19 mouse cellular contexts compared by ENCODE assay signal in the genomic region with DNA sequence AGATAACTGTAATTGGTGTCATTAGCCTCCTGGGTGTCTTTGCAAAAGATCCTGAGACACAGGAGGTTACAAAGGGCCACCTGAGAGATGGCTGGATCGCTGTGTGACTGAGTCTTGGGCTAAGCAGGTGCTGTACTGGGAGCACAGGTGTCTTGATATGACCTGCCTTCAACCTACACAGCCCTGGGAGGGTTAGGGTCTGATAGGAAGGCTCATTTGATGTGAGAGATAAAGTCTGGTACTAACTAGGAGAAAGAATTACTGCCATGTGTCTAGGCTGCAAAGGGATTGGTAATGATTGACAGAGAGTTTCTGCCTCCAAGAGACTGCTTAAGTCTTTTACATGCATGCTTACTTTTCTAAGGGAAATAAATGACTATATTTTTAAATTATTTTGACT. TPM values are rescaled to one million over a fixed set of nuclear protein-coding genes. Genes with fewer than 3 reads are reported as not detected.
"Had no signal": no experiment of that assay in that cellular context is flagged by ENCODE, and none has a peak within 500 bp of the region (broad histone marks: within the 10 kb centered on the region; RNA-seq: fewer than 3 reads in every experiment).

No protein-coding gene starts in this region.

- H3K27ac ChIP-seq: midbrain, embryonic 10.5 days; midbrain, embryonic 12.5 days; neural tube, embryonic 13.5 days; stomach, embryonic 15.5 days; stomach, postnatal 0 days had no signal

- H3K9me3 ChIP-seq: midbrain, embryonic 10.5 days; midbrain, embryonic 12.5 days; neural tube, embryonic 13.5 days; stomach, embryonic 15.5 days had no signal

- H3K9ac ChIP-seq: lung, embryonic 14.5 days; midbrain, embryonic 12.5 days; neural tube, embryonic 13.5 days; stomach, embryonic 15.5 days had no signal

- H3K36me3 ChIP-seq: midbrain, embryonic 12.5 days; neural tube, embryonic 13.5 days had no signal

- H3K4me3 ChIP-seq: midbrain, embryonic 10.5 days; midbrain, embryonic 12.5 days; myocyte; neural tube, embryonic 13.5 days; stomach, embryonic 15.5 days had no signal

- H3K4me2 ChIP-seq: lung, embryonic 14.5 days; midbrain, embryonic 12.5 days; neural tube, embryonic 13.5 days; stomach, embryonic 15.5 days had no signal

- ATAC-seq: midbrain, embryonic 16.5 days had no signal

- H3K4me1 ChIP-seq: midbrain, embryonic 12.5 days; neural tube, embryonic 13.5 days; stomach, embryonic 15.5 days had no signal

- H3K27me3 ChIP-seq: midbrain, embryonic 12.5 days; neural tube, embryonic 13.5 days; stomach, embryonic 15.5 days had no signal

- DNase-seq: lung, embryonic 14.5 days; lung, postnatal 10 days; lung, postnatal 4 days; midbrain, embryonic 14.5 days; right cerebral cortex, postnatal 14 days; thymus, adult 2 months; thymus, postnatal 25 days; thymus, postnatal 4 days had no signal

RNA-seq across cellular contexts. Expression of a gene that starts 42.2 kb away (rescaled TPM):
- polyA plus RNA-seq: lung, embryonic 14.5 days; lung, embryonic 16.5 days; midbrain, embryonic 10.5 days; midbrain, embryonic 12.5 days; midbrain, embryonic 14.5 days; midbrain, embryonic 16.5 days; myocyte; neural tube, embryonic 11.5 days; neural tube, embryonic 13.5 days; spleen, adult 2 months; stomach, embryonic 15.5 days; stomach, postnatal 0 days; thymus, adult 2 months; urinary bladder, adult 2 months had no signal
